Mouse (Mus musculus) adrenal gland, postnatal 14 days (tissue): ENCODE data around the gene Atxn2. TPM values are rescaled to one million over a fixed set of nuclear protein-coding genes. Genes with fewer than 3 reads are reported as not detected.
"Not testable (repeated sequence)": the region's sequence is repeated elsewhere in the genome, so short reads cannot be mapped to it uniquely, and the experiment has no call there.

Experiments used
- DNase-seq: peaks from one replicate; pipeline ENCODE4 v3.0.0; 2021; ENCODE audit warnings: mixed read lengths
- total RNA-seq: library from RNA; stranded (reverse); gene quantifications from 2 replicates; pipeline ENCODE4 v1.2.3, GENCODE M21; 2021

Gene Atxn2
- total RNA-seq, 1 experiment from 2014 or later: 187 TPM

DNA sequence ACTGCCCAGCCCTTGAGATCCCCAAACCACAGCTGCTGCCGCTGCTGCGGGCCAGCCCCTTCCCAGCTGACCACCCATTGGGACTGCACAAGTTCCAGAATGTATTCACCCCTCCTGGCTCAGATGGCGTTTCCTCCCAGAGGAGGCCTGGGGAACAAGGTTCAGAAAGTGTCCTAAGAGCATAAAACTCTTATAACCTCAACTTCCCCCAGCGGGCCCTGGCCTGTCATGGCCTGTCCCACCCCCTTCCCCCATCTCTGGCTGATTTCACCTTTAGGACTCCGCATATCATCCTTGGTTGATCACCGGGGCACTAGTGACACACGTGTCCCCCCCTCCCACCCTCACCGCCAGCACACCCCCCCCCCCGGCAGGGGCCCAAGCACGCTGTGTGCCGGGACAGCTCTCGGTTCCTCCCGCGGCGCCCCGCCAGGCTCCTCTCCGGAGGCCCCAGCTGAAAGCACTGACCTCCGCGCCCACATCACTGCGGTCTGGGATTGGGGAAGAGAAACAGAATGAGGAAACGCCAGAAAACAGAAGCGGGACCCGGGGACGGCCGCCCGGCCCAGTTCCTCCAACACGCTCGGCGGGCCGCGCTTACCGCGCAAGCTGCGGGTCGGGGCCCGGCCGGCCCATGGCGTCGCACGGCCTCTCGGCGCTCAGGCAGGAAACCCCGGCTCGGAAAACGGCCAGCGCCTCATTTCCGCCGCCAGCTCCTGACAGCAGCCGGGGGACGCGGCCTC is 125.0 kb downstream of the Atxn2 start:
- DNase-seq: no peak

DNA sequence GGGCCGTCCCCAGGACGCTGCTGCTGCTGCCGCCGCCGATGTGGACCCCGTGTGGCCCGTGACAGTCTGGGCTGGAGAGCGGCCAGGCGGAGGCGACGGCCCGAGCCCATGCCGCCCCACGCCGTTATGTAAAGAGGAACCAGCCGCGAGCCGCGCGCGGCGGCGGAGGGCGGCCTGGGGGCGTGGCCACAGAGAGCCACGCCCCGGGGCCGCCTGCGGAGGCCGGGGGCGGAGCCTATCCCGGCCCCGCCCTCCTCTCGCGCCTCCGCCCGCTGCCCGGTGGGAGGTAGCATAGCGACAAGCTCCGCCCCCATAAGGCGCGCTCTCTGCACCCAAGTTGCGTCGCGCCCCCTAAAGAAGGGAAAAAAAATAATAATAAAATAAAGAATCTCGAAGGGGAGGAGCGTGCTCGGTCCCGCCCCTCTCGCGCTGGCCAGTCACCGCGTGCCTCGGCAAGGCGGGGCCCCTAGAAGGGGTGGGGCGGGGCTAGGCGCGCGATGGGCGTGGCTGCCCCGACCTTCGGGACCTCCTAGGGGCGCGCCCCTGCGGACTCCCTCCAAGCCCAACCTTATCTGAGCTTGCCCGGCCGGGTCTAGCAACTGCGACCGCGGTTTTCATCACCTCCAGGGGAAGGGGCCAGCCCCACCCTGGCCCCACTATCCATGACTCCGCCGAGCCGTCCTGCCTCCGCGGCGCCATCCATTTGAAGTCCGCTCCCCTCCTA is 125.7 kb downstream of the Atxn2 start:
- peak; percentile 94 for DNase-seq

DNA sequence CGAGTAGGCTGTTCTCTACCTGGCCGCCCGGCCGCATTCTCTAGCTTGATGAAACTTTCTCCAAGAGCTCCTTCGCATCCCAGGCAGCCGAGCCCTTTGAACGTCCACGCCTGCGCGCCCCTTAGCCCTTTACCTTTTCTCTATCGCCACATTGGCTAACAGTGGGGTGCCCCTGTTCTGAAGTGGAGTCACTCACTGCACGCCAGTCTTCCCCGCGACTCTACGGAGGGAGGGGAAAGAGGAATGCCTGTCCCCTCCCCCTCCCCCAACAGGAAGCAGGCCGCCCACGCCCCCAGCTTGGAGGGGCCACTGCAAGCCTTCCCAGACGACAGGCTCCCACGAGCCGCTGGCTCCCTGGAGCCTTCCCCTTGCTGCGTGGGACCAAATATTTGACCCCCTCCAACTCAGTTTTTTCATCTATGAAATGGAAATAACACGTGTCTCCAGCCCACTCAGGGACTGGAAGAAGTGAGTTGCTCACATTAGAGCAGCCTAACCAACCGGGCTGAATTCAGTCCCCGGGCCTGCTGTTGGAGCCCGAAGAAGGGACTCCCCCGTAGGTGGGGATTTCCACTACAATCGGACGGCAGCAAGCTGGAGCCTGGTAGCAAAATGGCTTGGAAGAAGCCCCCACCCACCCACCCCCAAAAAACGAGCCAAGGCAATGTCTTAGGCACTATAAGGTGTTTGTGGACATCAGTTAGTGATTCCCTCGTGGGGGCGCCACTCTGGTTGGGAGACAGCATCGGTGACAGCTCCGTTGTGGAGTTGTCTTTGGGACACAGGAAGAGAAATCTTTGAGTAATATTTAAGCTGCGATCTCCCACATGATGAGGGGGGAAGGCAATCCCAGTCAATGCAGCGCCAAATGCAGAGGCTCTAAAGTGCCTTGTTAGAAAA is 126.6 kb downstream of the Atxn2 start, which contains the start of gene Sh2b3:
Gene Sh2b3 (minus strand): TSS at position 206 of the 900 bp plus-strand sequence.
- peak; percentile 62 for DNase-seq

DNA sequence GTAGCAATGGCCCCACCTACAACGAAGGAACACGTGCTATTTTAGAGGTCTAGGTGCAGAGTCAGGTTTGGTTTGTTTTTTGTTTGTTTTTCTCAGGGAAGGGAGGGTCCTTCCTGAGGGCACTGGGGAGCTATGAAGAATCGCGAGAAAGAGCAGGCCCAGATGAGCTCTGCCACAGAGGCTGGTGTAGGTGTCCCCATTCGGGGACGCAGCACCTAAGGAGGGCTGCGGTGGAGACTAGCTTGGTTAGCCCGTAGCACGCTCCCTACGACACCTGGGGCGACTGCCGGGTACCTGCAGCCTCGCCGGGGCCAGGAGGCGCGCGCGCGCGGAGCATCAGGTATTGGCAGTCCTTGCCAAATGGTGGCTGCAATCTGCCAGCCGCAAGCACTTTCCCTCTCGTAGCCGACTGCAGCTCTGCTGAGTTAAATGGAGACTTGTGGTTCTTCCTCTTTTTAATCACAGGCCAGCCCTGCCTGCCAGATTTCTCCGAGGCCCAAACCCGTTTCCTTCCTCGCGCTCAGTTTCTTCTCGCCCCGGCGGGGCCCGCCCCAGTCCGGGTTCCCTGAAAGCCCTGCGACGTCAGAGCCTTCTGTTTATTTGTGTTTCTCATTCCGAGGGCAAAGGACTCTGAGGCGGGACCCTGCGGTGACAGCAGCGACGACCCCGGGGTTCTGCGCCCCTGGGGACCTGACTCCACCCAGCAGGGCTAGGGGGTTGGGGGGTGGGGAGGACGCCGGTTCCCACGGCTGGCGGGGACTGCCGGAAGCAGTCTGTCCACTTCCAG is 127.4 kb downstream of the Atxn2 start:
- DNase-seq: peak; percentile 70

DNA sequence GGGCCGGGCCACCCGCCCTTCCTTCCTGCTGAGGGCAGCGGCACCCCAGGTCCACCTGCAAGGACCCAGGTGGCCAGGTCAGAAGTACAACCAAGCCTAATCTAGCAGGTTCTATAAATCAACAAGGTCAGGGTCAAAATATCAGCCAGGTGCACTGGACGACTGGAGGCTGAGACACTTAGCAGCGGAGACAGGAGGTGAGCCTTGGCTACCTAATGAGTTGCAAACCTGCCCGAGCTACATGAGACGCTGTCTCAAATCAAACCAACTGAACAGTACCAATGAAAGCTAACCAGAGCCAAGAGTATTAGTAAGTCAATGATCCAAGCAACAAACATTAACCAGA is 128.0 kb downstream of the Atxn2 start:
- DNase-seq: no peak

DNA sequence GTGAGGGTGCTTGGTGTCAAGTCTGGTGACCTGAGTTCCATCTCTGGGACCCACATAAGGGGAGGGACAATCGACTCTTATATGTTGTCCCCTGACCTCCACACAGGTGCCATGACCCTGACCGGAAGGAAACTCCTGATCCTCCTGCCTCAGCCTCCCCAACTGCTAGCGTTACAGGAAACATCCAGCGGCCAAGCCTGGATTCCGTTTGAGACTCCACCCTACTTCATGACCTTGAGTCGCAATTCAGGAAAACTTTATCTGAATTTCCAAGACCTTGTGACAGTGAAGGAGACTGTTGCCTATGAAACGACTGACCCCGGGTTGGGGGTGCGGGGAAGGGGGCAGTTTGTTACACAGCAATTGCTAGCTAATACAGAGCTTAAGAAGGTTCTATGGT is 130.4 kb downstream of the Atxn2 start:
- DNase-seq: no peak

DNA sequence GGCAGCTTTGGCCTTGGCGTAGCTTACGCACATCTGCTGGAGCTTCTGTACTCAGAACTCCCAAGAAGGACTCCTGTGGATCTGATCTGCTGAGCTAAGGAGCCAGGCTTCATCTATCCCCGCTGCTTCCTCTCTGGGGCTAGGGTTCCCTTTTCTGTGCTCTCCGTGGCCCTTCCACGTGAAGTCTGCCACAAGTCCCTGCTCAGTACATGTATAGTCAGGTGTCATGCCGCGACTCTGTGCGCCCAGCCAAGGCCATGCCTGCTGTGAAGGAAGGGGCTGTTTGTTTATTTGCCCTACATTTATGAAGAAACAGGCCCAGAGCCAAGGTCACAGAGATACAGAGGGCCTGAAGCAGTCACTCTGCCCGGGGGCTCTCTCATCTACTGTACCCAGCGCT is 130.8 kb downstream of the Atxn2 start:
- DNase-seq: peak; percentile 65

DNA sequence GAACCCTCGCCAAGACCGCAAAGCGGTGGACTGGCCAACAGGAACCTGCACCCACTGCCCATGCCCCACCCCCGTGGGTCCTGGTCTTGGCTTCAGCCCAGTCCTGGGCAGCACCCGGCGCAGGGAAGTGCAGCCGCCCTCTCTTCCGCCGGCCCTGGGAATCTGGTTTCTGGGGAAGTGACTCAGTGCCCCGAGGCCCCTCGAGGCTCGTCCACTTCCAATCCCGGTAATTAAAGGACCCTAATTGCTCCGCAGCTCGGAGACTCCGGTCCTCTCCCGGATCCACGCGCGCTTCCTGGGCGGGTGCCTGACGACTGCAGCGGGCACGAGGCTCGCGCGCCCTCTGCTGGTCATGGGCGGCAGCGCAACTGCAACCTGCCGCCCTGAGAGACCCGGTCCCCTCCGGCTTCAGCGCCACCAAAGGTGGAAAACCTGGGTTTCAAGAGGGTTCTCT is 131.6 kb downstream of the Atxn2 start:
- peak; percentile 92 for DNase-seq

DNA sequence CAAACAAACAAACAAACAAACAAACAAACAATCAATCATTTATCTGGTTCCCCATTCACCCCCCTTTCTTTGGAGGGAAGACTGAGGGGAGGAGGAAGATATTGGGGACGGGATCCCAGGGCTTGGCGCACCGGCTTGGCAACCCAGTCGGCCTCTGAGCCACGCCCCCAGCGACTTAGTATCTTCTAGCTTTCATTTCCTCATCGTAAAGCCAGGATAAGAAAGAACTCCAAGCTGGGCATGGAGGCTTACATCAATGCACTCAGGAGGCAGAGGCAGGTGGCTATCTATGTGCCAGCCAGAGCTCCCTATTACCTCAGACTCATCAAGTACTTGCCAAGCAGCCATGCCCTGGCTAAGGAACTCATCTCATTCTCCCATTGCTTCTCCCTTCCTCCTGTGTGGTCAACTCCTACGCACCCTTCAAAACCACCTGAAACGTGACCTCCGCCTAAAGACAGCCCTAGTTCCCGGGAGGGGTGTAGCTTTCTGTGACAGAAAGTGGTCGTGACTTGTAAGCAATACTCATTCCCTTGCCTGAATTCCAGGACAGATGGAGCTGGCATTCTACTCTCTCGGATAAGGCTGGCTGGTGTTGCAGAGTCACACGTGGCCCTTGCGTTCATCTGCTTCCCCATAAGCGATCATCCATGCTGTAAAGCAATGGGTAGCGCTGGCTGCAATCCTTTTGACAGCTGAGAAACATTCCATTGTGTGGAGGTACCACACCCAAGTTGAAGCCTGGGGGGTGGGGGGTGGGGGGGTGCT is 132.2 kb downstream of the Atxn2 start:
- no peak for DNase-seq

DNA sequence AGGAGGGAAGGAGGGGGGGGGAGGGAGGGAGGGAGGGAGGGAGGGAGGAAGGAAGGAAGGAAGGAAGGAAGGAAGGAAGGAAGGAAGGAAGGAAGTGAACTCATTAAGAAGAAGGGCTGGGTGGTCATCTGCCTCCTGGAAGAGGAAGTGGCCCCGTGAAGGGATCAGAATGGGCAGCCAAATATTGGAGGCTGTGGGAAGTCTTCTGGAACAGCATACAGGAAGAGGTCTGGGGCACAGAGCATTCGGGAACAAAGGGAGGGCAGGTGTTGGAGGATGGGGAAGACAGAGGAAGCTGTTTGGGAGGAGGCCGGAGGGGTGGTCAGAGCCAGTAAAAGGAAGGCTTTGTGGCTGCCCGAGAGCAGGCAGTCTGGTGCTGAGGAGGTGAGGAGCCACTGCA is 134.2 kb downstream of the Atxn2 start:
- no peak for DNase-seq

DNA sequence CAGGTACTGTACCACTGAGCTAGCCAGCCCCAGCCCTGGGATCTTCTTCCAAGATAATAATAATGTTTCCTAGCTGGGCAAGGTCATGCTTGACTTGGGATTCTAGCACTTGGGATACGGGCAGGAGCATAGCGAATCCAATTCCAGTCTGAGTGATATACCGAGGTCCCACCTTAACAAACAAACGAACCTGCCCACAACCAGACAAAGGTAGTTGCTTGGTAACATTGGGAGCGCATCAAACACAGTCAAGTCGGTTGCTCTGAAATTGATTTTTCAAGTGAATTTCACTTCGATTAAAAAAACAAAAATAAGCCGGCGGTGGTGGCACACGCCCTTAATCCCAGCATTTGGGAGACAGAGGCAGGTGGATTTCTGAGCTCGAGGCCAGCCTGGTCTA is 135.2 kb downstream of the Atxn2 start:
- no peak for DNase-seq

DNA sequence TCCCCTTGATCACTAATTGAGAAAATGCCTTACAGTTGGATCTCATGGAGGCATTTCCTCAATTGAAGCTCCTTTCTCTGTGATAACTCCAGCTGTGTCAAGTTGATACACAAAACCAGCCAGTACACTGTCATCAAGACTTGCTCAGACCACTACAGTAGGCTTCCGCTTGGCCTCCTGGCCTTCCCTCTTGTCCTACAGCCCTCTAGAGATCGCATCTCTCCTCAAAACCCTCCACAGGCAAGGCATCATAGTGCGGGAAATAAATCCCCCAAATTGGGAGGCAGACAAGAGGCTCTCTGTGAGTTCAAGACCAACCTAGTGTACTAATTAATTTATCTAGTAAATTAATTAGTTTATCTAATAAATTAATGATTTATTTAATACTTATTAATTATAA is 136.1 kb downstream of the Atxn2 start:
- not testable (repeated sequence) for DNase-seq

DNA sequence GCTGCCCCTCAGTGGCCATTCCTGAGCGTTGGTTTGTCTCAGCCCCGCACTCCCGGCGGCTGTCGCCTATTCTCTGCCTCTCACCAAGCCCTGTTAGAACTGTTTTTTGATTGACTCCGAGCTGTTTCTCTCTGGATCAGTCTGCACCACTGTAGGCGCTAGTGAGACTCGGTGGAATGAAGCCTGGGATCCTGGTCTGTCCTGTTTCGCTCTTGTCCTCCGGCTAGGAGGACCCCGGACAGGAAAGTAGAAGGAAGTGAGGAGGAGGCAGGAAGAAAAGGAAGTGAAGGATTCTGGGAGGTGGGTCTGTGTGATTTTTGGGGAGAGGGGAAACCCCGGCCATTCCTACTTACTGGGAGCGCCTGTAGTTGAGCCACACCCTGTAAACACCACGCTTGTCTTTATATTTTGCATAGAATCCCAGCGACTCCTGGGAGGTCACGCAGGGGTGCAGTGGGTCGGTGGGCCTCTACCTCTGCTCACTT is 136.9 kb downstream of the Atxn2 start:
- peak; percentile 61 for DNase-seq

DNA sequence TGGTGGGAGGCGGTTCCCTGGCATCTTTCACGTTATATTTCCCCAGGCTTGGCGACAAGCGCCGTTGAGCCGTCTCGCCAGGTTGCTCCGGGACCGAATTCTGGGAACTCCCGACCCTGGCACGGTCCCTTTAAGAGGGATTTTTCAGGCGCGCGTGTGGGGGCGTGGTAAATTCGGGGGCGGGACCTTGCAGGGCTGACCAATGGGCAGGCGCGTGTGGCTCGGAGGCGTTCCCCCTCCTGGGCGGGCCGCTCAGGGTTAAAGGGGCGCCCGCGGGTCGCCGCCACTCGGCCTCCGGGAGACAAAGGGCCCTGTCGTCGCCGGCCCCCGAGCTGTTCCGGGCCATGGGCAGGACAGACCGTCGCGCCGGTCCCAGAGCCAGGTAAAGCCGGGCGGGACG is 137.6 kb downstream of the Atxn2 start, which contains the start of gene Pheta1:
Gene Pheta1 (plus strand): TSS at position 242 of the 400 bp plus-strand sequence.
- DNase-seq: peak; percentile 97

DNA sequence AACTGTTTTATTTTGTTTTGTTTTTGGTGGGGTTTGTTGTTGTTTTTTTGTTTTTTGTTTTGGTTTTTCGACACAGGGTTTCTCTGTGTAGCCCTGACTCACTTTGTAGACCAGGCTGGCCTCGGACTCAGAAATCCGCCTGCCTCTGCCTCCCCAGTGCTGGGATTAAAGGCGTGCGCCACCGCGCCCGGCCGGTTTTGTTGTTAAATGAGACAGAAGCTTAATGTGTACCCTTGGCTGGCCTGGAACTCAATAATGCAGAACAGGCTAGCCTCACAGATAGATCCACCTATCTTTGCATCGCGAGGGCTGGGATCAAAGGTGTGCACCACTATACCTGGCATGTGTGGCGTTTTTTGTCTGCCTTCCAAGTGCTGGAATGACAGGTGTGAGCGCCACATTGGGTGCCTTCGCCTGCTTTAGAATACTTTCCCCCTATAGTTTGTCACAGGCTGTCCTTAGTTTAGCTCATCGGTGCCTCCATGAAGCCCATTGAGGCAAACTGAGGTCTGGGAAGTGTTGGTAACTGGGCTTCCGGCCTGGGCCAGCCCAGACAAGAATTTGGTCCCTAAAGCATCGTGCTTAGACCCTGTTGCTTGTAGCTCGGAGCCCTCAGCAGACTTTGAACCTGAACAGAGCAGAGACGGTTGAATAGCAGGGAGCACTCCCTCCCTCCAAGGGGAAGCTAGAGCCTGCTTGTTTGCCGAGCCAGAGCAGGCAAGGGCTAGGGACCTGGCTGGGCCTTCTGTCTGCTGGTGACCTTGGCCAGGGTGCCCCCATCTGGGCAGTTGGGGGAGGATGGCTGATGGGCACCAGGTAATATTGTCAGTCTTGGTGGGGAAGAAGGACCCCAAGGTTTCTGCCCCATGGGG is 138.6 kb downstream of the Atxn2 start:
- peak; percentile 30 for DNase-seq

DNA sequence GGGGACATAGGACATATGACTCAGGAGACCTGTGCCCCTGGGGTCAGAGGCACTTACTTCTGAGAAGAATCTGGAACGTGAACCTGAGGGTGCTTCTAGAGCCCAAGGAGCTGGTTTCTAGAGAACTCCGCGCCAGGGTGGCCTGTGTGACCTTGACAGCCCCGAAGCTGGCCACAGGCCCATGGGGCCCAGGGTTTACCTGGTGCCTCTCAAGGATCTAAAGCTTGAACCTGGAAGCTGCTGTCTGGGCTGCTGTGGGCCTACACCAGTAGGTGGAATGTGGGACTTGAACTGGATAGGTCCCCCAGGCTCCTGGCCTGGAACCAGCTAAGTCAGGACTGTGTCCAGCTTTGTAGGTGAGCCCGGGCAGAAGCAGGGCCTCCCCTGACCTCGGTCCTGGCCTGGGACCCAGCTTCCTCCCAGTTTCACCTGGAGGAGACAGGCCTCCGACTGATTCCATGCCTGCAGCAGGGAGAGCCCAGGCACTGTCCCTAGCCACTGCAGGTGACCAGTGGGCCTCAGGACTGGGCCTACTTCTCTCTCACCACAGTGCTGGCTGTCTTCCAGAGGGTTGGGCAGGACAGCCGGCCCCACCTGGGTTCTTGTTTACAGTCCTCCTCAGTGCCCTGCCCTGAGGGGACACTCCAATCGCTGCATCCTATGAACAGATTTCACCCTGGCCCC is 142.4 kb downstream of the Atxn2 start:
- DNase-seq: peak; percentile 58

DNA sequence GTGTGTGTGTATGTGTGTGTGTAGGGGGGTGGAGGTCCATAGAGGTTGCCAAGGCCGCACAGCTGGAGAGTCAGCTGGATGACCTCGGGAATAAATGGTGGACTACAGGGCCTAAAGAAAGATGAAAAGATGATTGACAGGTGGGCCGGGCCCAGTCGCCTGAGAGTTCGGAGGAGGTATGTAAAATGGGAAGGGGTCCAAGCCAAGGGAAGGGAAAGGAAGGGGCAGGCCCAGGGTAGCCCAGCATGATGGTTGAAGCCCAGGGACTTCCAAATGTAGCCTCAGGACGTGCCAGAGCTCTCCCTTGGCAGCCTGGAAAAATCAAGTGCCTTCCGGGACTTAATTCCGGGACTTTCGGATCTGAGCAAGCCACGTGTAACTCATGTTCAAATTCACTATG is 143.6 kb downstream of the Atxn2 start:
- DNase-seq: peak; percentile 45

DNA sequence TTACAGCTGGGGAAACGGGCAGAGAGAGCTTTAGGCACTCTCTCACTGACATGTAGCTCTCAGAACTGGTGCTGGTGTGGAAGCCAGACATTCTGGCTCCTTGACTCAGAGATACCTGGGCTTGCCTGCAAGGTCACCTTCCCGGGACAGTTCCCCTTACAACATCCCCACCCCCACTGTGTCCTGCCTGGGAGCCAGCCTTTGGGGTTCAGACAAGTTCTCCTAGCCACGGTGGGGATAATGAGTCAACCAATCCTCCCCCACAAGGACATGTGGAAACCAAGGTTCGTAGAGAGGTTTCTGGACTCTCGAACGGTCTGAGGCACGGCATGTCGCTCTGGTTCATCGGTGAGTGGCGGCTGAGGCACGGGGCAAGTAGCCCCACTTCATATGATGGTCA is 145.6 kb downstream of the Atxn2 start:
- peak; percentile 53 for DNase-seq

DNA sequence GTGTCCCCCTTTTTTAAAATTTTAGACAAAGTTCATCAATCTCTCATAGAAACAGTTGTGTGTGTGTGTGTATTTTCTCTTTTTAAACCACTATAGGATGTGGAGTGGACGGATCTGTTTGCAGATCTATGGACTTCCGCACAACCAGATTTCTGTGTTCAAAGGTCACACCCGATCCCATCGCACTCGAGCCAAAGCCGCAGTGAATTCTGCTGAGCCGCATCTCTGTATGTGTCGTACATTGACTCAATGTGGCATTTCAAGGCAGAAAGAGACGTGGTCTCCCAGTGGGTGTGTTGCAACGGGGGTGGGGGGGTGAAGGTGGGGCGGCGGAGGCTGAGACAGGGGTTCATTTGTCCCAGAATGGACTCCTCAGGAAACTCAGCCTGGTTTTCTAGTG is 147.3 kb downstream of the Atxn2 start:
- no peak for DNase-seq
